9 mouse cellular contexts compared by ENCODE assay signal in genomic region chr2:160621661-160622211, GRCm38 (mm10). TPM values are rescaled to one million over a fixed set of nuclear protein-coding genes. Genes with fewer than 3 reads are reported as not detected.
DNase-seq lines count a peak whose midpoint lies in the region; ATAC-seq and TF ChIP-seq lines count a peak whose summit lies in the region.
"Had no signal": no experiment of that assay in that cellular context is flagged by ENCODE, and none has a peak within 500 bp of the region (broad histone marks: within the 10 kb centered on the region; RNA-seq: fewer than 3 reads in every experiment).

No protein-coding gene starts in this region.

- H3K4me1 ChIP-seq in thymus, adult 2 months (replicated peaks; ENCODE audit: control insufficient read depth, insufficient read depth, low read length) = no peaks in the 10 kb centered on the region
- H3K4me1 ChIP-seq: neural tube, embryonic 12.5 days had no signal

- WGBS in thymus, adult 2 months = 80% methylated on average over 5 of the region's 5 CpGs

- no peak for TF ChIP-seq POLR2A in thymus, adult 2 months (IDR thresholded peaks at IDR 0.05; ENCODE audit: control insufficient read depth, extremely low read depth, insufficient read depth, low read length, poor library complexity)

- H3K4me3 ChIP-seq in thymus, adult 2 months (ENCODE audit: control insufficient read depth, insufficient read depth, low read length) = no peak overlapping the region
- H3K4me3 ChIP-seq: neural tube, embryonic 12.5 days had no signal

- intact Hi-C loops in heart, postnatal 25 days (cut with DNase I) = loop anchor here (5.0 kb wide), 1 partner anchor 71 kb away; no protein-coding TSS in a partner anchor

- ATAC-seq in frontal cortex, adult (ENCODE audit: low TSS enrichment) = 0 out of 2 replicates have a peak, but pooled peaks have one; percentile 38

- TF ChIP-seq CTCF in thymus, adult 2 months (IDR thresholded peaks at IDR 0.05; ENCODE audit: borderline replicate concordance, control insufficient read depth, extremely low read depth, insufficient read depth, low read length, poor library complexity) = no peak

- no peaks in the 10 kb centered on the region for H3K36me3 ChIP-seq in thymus, adult 2 months (ENCODE audit: control insufficient read depth, insufficient read depth, low read length)
- H3K36me3 ChIP-seq: neural tube, embryonic 12.5 days had no signal

- no peaks in the 10 kb centered on the region for H3K27me3 ChIP-seq in thymus, adult 2 months (ENCODE audit: control insufficient read depth, insufficient read depth, low read length)
- H3K27me3 ChIP-seq: neural tube, embryonic 12.5 days had no signal

- H3K27ac ChIP-seq in thymus, adult 2 months (ENCODE audit: control insufficient read depth, insufficient read depth, low read length) = no peak overlapping the region
- H3K27ac ChIP-seq: neural tube, embryonic 12.5 days had no signal

- peak; percentile 70 for DNase-seq in Muller cell, postnatal 12 days (ENCODE audit: inconsistent ontology term)
- peak; percentile 84 to 88 for DNase-seq in adrenal gland, postnatal 36 days
- DNase-seq in heart, postnatal 25 days (ENCODE audit: low spot score) = peak; percentile 85
- DNase-seq in layer of hippocampus, postnatal 10 days (ENCODE audit: low spot score in 2 of 2) = peak; percentile 70 to 79
- DNase-seq in lung, postnatal 36 days = peak; percentile 97
- DNase-seq in urinary bladder, postnatal 25 days (ENCODE audit: low spot score) = peak; percentile 70
- DNase-seq in thymus, adult 2 months = no peak

RNA-seq across cellular contexts. Expression of gene Top1, which starts 24.0 kb away (rescaled TPM):
- 10 to 100 TPM; 79.6 to 97.2 TPM for total RNA-seq in adrenal gland, postnatal 36 days (2021)
- 10 to 100 TPM; 48.8 to 50.8 TPM for total RNA-seq in heart, postnatal 25 days (2021)
- 10 to 100 TPM; 84.6 to 88.4 TPM for total RNA-seq in layer of hippocampus, postnatal 10 days (2021)
- polyA plus RNA-seq in thymus, adult 2 months (2012; rRNA removed) = 21.2 and 30.2 TPM in 2 replicates
